Mouse (Mus musculus) lung, postnatal 25 days (tissue): ENCODE measurements at regions not wholly inside any gene's neighbourhood (a gene's known extent, or its start where the extent isn't known, plus 50 kb on each side); places are given as distances from the start of the nearest gene placed in this dataset.

ENCODE experiments used
- DNase-seq: peaks from one replicate; pipeline ENCODE4 v3.0.0; 2022; ENCODE audit warnings: low spot score

DNA sequence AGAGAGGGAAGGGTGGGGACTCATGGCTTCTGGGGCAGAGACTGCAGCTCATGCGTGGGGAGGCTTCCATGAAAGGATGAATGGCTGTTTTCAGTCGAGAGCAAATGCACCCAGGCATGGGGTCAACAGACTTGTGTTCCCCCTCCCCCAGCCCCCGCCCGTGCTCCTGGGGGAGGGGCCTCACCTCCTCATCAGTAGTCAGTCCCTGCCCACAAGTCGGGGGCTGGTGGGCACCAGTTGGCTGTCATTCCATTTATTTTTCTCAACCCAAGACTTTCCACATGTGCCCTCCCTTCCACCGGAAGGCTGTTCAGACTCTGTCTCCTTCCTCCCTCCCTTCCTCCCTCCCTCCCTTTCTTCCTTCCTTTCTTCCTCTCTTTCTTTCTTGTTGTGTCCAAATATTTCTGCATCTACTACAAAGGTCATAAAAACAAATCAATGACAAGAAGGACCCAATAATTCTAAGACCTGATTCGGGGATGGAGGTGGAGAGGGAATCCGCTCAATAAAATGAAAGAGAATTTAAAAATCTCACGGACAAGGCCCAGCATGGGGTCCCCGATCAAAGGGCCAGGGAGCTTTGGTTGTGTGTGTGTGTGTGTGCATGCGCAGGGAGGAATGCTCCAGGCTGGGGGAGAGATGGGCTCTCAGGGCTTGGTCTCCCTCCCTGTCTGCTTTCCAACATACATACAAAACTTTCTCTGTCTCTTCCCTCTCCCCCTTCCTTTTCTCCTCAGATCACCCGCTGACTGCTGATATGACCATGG, 57.7 kb downstream of the Rpl14 start:
- DNase-seq = no peak

DNA sequence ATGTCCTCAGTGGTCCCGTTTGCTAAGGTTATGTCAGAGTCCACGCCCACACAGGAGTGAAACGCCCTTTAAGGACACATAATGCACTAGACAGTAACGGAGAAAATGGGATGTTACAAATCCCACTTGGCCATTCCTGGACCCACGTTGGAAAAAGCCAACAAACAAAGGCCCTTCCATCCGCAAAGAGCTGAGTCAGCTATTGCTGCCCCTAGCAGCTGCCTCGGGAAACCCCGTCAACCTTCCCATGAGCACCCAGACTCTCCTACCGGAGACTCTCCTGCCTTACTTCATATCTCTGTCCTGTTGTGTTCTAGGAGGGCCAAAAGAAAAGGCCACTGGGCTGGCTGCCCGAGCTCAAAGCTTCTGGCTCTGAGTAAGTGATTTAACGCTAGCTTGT, 58.4 kb downstream of the Rpl14 start:
- no peak for DNase-seq

DNA sequence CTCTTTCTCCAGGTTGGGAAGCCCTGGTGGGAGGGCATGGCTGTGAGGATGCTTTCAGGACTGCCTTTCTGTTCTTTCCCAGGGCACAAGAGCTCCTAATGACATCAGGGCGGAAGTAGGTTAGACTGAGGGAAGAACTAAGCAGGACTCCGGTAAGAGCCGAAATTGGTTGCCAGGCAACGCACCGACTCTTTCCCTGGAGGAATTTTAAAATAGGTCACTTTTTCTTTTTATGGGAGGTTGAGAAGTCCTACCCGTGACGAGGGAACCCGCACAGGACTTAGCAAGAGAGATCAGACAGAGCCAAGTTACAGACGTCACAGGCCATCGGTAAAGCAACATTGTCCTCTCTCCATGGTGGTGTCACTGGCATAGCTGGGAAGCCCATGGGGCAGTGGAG, 61.6 kb downstream of the Rpl14 start:
- no peak for DNase-seq

DNA sequence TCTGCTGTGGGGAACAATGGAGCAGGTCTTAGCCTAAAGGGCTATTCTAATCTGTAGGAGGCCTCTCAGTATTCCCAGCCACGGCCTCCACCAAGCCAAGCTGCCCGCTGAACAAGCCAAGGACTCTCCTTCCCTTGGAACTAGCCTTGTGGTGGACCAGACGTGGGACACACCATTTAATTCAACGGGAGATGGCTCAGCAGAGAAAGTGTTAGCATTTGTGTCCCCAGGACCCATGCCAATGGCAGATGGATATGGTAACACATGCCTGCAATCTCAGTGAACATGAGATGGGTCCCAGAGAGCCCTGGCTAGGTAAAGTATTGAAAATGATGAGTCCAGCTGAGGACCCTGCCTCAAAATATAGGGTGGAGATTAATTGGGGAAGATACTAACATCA, 71.4 kb downstream of the Rpl14 start:
- no peak for DNase-seq

DNA sequence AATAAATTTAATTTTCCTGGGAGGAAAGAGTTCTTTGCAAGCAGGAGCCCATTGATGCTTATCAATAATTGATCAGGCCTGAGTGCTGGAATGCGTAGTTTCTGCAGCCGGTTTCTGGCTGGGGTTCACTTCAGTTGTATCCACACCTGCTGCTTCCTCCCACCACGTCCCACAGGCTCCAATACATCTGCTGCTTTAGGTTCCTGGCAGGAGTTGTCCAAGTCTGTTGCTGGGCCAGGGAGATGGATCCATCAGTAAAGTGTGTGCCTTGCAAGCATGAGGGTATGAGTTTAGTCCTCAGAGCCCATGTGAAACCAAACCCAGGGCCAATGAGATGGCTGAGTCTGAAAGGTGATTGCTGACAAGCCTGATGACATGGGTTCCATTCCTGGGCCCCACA, 72.1 kb downstream of the Rpl14 start:
- DNase-seq = no peak

DNA sequence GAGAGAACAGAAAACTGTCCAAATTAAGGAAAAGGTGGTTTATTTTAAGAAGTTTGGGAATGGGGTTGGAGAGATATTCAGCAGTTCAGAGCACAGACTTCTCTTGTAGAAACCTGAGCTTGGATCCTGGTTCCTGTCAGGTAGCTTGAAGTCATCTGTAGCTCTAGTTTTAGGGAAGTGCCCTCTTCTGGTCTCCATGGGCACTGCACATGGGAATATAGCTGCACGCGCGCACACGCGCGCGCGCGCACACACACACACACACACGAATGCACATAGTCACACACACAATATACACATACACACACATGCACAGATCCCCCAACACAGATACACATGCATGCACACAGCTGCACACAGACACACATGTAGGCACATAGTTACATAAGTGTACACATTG, 74.5 kb downstream of the Rpl14 start:
- no peak for DNase-seq

DNA sequence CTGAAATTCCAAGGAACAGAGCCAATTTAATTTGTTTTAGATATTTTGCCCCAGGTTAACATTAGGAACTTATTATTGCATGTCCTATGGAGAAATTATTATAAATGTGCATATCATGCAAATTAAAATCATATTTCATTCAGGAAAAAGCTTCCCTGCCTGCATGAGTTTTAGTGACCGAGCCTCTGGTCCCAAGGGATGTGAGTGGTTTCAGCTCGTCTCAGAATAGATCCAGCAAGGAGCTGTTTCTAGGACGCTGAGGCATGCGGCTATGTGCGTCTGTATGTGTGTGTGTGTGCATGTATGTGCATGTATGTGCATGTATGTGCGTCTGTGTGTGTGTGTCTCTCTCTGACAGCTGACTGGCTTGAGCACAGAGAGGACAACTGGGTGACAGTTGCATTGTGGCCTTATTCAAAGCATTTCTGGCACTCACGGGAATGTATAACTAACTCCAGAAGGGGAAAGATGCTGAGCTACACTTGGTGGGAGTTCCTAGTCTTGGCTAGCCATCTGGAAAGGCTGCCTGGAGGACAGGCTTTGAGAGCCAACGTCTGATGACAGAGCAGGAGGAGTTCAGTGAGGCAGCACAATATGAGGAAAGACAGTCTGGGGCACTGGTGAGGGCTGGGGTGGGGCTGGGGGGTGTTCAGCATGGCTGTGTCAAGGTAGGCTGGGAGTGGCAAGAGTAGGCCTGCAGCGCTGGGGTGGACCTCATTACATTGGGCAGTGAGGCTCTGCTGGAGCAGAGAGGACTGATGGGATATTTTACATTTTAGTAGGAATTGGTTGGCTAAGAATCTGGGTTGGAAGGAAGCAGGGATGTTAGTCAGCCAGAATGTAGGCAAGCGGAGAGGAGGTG, 75.8 kb downstream of the Rpl14 start:
- no peak for DNase-seq

DNA sequence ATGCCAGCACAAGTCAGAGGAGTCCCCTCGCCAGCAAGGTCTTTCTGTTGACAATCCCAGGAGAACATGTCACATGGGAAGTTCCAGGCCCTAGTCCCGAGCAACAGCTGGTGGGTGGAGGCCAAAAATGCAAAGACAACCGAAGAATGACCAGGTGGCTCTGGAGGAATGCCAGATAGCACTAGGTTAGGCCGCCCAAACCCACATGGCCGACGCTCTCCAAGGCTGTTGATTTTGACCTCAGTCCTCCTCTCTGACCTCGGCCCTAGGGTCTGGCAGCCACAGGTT, 76.4 kb downstream of the Rpl14 start:
- DNase-seq = no peak

DNA sequence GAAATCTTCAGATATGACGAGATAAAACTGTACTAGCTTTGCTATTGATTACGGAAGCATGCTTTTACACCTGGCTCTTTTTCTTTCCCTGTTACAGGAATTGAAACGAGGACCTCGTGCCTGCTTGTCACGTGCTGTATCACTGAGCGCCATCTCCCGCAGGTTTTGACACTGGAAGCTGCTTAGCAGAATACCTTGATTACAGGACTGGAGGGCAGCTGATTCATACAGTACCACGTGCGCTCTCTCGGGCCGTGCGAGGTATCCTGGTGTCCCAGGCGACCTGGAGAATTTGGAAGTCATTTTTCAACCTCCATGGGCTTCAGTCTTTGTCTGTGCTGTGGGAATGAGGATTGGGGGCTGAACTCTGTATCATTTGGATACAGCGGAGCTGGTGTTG, 81.5 kb downstream of the Rpl14 start:
- no peak for DNase-seq

DNA sequence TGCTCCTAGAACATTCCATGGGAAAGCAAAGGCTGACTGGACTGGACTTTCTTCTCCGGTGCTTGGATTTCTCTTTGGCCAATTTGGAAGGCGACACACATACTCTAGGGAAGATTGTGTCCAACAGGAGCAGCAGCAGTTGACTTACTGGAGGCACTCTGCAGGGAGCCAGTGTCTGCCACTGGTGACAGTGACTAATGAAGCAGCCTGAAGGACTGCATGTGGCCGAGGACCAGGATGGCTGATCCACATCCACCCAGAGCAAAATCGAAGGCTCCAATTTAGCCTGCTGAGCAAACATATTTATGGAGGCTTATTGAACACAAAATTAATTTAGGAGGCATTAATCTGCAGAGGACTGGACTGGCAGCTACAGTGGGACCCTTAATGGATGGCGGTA, 81.9 kb downstream of the Rpl14 start:
- DNase-seq = no peak

DNA sequence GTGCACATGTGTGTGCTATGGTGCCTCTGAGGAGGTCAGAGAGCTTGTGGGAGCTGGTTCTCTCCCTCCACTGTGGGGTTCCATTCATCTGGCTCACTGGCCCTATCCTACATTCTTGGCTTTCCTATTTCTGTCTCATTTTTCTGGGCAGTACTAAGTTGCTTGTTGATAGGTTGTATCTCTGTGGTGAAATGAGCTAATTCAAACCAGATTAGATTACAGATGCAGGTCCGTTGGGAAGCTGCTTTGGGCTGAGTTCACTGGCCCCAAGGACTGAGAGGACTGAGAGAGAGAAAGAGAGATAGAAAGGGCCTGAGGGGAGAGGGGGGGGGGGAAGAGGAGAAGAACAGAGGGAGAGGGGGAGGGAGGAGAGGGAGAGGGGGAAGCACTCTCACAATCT, 83.5 kb downstream of the Rpl14 start:
- no peak for DNase-seq

DNA sequence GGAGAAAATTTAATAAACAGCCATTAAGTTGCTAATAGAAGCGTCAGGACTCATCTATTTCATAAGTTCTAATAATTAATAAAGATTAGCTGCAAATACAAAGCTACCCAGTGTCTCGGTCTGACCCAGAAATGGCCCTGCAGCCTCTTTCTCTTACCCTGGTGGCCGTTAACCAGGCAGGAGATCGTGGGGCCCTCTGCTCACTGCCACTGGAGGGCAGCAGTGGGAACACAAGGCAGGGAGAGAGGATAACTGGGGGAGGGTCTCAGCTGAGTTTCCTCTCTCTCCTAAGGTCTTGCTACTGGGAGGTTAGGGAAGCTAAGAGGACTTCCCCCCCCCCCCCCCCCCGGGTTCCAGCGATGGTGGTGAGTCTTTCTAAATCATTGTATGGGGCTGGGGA, 85.7 kb downstream of the Rpl14 start:
- peak; percentile 26 for DNase-seq

DNA sequence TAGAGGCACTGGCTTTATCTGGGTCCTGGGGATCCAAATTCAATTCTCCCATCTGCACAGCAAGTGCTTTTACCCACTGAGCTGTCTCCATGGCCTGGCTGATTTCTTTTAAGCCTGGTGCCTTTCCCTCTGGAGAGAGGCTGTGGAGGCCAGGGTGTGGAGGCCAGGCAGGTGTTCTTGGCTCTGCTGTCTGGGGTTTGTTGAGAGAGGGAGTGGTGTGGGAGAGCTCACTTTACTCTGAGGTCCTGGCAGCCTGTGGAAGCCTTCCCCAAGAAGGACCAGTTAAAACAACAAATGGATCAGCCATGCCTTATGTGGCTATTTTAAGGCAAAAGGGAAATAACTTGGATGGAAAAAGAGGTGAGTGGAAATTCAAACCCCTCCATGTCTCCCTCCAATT, 86.5 kb downstream of the Rpl14 start:
- DNase-seq = no peak

DNA sequence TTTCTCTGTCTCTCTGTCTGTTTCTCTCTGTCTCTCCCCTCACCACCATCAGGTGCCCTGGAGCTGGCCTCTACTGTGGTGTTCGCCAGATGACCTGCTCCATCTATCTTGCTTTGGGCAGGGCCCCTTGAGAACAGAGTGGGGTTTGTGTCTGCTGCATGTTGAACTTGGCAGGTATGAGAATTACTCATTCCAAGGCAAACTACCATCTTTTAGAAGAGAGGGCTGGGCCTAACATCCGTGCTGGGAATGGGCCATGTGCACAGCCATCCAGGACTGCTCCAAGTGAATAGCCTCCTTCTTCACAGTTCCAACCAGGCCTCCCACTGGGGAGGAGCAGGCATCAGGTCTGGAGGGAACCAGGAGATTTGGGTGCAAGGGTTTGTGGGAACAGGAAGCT, 87.3 kb downstream of the Rpl14 start:
- no peak for DNase-seq

DNA sequence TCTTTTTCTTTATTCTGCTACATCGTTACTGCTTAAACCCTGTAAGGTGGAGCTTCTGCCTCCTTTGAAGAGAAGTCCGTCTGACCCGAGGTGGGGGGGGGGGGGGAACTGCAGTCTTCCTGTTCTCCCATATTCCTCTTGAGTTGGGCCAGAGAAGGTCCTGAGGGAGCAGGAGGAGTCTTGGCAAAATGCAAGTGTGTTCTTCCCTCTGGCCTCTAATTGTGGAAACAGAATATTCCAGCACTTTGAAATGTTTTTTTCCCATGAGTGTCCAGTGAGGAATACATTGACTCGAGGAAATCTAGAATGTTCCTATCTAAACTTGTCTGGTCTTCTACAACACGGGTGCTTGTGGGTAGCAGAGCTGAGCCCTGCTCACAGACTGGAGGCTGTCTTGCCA, 90.0 kb downstream of the Rpl14 start:
- no peak for DNase-seq

DNA sequence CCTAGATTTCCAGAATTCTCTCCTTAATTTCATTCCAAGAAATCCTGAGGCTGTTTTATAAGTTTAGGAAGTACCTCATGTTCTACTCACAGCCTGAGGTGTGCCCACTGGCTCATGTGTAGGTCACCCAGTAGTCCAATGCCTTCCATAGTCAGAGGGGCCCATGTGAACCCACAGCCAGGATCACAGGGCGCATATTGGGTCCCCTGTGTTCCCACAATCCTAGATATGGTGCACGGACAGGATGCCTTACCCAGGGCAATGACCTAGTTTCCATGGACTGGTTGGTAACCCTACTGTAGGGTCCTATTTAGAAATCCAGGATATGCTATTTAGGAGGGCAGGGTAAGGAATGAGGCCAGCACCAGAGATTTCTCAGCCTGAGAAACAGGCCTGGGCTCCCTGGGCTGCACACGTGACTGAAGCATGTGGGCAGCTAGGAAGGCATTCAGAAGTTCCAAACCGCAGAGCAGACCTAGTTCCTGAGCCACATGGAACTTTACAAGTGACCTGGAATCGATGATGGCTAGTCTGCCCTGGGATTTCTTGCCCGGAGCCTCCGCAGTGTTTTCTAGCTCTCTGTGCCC, 90.5 kb downstream of the Rpl14 start:
- DNase-seq = no peak

DNA sequence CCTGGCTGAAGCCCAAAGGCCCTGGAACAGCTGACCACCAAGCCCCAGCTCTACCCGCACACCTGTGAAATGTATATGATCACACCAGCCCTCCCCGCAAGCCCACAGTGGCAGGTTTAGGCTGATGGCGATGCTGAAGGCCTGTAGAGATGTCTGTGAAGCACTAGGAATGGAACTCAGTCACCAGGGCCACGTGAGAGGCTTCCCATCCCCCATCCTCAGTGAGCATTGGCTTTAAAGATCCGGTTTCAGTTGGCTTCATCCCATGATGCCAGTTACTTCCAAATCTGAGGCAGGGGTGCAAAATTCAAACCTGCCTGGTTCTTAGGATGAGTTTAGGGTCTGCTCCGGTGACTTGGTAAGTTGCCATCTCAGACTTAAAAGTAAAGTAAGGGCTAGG, 91.9 kb downstream of the Rpl14 start:
- no peak for DNase-seq

DNA sequence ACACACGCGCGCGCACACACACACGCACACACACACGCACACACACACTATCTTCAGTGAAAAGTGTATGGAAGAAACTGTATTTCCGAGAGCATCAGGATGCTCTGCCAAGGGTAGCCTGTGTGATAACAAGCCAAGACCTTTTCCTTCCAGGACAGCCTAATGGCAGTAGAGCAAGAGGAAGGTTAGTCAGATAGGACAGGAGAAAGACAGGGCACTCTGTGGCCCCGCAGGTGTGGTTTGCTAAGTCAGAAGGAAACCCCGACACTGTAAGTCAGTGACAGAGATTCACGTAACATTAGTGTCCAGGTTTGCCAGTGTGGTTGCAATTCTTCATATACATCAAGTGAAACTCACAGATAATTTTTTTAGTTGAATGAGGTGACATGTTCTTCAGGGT, 92.8 kb downstream of the Rpl14 start:
- no peak for DNase-seq

DNA sequence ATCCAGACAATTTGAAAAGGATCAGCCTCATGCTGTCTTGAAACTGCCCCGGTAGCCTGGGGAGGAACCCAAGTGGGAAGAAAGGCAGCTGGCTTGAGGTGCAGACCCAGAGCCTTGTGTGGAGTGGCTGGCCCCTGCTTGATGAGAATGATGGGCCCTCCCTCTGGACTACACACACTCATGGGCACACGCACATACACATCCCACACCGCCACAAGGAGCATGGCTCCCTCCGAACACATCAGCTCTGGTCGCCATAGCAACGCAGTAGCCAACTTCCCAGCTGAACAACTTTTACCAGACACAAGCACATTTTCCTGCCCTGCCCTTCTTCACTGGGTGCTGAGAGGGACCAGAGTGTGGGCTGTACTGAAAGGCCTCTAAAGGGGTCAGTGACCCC, 101.2 kb downstream of the Rpl14 start:
- no peak for DNase-seq

DNA sequence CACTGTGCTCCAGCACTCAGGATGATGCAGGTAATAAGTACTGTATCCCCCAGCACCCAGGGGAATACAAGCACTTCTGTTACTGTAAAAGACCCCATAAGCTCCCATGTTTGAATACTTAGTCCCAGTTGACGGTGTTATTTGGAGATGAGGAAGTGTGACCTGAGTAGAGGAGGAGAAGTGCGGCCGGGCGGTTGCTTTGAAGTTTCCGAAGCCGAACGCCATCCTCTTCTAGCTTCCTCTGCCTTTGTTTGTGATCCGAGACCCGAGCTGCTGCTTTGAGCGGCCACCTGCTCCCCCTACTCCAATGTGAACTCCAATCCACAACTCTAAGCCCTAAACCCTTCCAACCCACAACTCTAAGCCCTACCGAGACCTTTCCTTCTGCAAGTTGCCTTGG, 103.6 kb downstream of the Rpl14 start:
- DNase-seq = no peak

DNA sequence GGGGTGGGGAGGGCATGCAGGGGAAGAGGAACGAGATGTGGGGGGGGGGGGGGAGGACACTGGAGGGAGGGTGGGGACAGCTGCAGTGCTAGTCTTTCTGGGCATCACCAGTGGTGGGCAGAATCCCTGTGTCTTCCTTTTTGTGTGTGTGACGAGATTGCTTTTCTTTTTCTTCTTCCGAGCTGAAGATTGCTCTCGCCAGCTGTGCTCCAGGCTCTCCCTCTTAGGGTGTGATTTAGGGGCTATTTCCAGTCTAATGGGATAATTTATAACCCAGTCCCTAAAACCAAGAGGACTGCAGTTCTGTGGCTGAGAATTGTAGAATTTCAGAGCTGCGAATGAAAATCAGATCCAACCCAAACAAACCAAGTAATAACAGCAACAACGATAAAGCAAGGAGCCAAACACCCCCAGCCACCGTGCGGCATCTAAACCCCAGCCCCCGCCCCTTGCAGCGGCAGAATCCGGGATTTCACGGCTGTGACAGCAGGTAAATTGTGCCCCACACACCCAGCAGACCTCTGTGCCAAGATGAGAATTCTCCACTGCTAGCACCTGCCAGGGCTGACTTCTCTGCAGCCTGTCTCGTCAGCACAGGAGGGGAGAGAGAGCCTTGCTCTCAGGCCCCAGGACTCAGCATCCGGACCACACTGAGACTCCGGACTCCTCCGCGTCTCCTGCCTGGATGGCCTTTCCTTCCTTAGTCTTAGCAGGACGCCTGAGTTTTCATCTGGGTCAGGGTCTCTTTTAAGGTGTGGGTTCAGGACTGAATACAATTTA, 104.3 kb downstream of the Rpl14 start:
- DNase-seq = no peak

DNA sequence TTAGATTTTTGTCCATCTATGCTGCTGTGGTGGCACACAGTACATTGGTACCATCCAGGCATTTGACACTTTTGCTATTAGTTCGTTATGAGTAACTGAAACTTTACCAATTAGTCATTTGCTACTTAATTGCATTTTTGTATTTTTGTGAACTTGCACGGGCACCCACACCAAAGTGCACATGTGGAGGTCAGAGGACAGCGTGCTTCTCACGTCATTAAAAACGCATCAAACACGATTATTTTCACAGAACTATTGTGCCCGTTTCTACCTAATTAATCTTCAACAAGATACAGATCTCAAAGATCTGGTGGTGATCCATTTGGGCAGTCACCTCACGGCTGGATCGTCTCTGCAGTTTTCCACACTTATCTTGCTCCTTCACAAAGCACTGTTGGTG, 105.1 kb downstream of the Rpl14 start:
- DNase-seq = no peak

DNA sequence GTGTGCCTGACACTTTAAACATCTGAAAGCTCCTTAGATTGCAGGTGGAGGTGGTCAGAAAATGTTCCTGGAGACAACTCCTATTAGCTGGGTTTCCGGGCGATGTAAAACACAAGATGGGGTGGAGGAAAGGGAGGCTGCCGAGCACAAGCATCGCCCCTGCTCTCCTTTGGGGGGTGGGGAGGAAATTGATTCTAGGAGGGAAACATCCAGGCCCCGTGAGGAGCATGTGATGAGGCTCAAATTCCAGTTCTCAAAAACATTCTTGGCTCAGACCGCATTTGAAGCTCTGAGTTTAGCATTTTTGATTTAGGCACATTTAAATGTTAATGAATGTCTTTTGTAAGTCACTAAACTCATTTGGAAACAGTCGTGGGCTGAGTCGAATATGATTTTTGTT, 105.5 kb downstream of the Rpl14 start:
- DNase-seq = no peak
